Mouse (Mus musculus) kidney, embryonic 15.5 days (tissue): ENCODE results near the gene Was. TPM values are rescaled to one million over a fixed set of nuclear protein-coding genes. Genes with fewer than 3 reads are reported as not detected.
"Not testable (repeated sequence)": the region's sequence is repeated elsewhere in the genome, so short reads cannot be mapped to it uniquely, and the experiment has no call there.

ENCODE experiments used
- ATAC-seq: fragments of 200-750 bp; cut with Nextera tagmentation; replicated peaks from 2 replicates; pipeline ENCODE4 v1.8.0; 2017; ENCODE audit warnings: moderate TSS enrichment; ENCODE audit not compliant: low FRiP score
- H3K27ac ChIP-seq: fragments of 300-500 bp; sonication (generic); 2 replicates; pipeline ENCODE4 v1.5.1; 2015; ENCODE audit warnings: mild to moderate bottlenecking, inconsistent platforms
- H3K27me3 ChIP-seq: fragments of 300-500 bp; sonication (generic); 2 replicates; pipeline ENCODE4 v1.6.1; 2015; ENCODE audit warnings: inconsistent platforms
- H3K36me3 ChIP-seq: fragments of 300-500 bp; sonication (generic); 2 replicates; pipeline ENCODE4 v1.6.1; 2015; ENCODE audit warnings: inconsistent platforms
- H3K4me1 ChIP-seq: fragments of 300-500 bp; sonication (generic); 2 replicates; pipeline ENCODE4 v1.6.1; 2015; ENCODE audit warnings: inconsistent platforms
- H3K4me2 ChIP-seq: fragments of 300-500 bp; sonication (generic); 2 replicates; pipeline ENCODE4 v1.6.1; 2015; ENCODE audit warnings: moderate library complexity, mild to moderate bottlenecking, inconsistent platforms
- H3K4me3 ChIP-seq: fragments of 300-500 bp; sonication (generic); replicated peaks from 2 replicates; pipeline ENCODE4 v1.5.1; 2015; ENCODE audit warnings: mild to moderate bottlenecking, inconsistent platforms
- H3K9ac ChIP-seq: fragments of 300-500 bp; sonication (generic); 2 replicates; pipeline ENCODE4 v1.6.1; 2015; ENCODE audit warnings: mild to moderate bottlenecking, inconsistent platforms
- H3K9me3 ChIP-seq: fragments of 300-500 bp; sonication (generic); replicated peaks from 2 replicates; pipeline ENCODE4 v1.6.1; 2016; ENCODE audit warnings: inconsistent platforms
- WGBS: fragments of 180-500 bp; shearing (Covaris S2); methylation state at CpG from one replicate; pipeline ENCODE4 v1.1.7; 2015; ENCODE audit warnings: mixed read lengths; 5-methylcytosine and 5-hydroxymethylcytosine counted together
- polyA plus RNA-seq: library from polyadenylated mRNA; unstranded; fragments of >200 nt; fragmentation: Nextera tagmentation; extraction: Ambion mirVana; gene quantifications from 2 replicates; pipeline ENCODE4 v1.2.1, GENCODE M21; 2015

Gene Was
- polyA plus RNA-seq, 1 experiment from 2014 or later, result 0.23 TPM

DNA sequence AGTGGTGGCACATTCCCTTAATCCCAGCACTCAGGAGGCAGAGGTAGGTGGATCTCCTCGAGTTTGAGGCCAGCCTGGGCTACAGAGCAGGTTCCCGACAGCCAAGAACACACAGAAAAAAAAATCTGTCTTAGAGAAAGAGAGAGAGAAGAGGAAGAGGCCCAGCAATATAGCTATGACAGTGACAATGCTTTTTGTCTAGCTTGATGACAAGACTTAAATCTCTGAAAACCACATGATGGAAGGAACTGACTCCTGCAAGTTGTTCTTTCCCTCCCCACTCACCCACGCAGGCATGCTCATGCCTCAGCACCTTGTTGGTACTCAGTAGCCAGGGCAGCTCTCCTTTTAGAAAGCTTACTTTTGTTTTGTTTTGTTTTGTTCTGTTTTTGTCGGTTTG is 9.1 kb upstream of the Was start:
- H3K4me2 ChIP-seq, result no peak overlapping the region
- no peak overlapping the region for H3K4me3 ChIP-seq
- H3K4me1 ChIP-seq, result no peaks in the 10 kb centered on the region
- no peak for ATAC-seq
- no peaks in the 10 kb centered on the region for H3K9me3 ChIP-seq
- no peaks in the 10 kb centered on the region for H3K36me3 ChIP-seq
- H3K27ac ChIP-seq, result no peak overlapping the region
- no peak overlapping the region for H3K9ac ChIP-seq
- 67% methylated on average over 4 of the region's 4 CpGs for WGBS
- H3K27me3 ChIP-seq, result no peaks in the 10 kb centered on the region

DNA sequence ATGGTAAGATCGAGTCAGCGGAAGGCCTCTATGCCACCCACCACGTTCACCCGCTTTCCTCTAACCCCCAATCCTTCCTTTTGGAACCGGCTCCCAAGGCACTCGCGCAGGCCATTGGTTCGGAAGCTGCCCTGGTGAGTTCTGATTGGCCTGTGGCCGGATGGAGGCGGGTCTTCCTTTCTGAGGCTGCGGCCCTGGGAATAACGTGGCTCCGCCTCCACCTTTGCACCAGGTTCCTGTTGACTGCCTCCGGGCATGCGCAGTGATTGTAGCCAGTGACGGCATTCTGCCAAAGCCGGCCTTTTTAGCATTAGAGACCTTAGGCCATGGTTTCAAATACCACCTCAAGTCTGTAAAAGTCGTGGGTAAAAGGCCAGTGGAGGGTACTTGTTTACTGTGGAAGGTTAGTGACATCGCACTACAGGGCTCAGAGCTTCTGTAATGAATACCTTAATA is 6.5 kb upstream of the Was start:
- Histone ChIP-seq H3K9ac (no peak overlapping the region), H3K9me3 (no peaks in the 10 kb centered on the region), H3K4me2 (peak overlapping the region; percentile 46), H3K27me3 (no peaks in the 10 kb centered on the region), H3K4me3 (peak overlapping the region; percentile 31), H3K4me1 (no peaks in the 10 kb centered on the region), H3K27ac (peak overlapping the region; percentile 71), H3K36me3 (no peaks in the 10 kb centered on the region)
- peak; percentile 96 for ATAC-seq
- 16% methylated on average over 18 of the region's 19 CpGs for WGBS

DNA sequence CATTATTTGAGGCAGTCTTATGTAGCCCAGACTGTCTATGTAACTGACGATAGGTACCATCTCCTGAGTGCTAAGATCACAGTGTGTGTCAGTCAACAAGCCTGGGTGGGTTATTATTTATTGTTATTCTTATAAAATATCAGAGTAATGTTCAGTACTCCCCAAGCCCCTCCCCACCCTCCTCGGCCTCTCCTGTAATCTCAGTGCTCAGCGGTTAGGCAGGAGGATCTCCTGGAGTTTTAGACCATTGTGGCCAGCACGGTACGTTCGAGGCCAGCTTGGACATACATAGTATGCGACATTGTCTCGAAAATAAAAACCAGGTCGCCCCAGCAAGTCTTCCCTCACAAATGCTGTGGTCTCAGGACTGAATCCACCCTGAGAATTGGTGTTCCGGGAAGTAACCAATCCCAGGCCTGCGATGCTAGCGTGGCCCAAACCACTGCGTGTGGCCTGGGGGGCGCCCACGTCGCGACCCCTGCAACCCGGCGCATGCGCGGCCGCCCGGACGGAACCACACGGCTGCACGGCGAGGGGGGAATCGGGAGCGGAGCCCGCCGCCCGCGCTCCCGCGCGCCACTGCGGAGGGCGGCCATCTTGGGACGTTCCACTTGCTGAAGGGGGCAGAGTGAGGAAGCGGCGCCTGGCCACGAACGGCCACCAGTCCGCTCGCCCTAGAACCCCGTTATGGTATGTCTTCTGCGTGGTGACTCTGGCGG is 5.9 kb upstream of the Was start:
- not testable (repeated sequence) for H3K9ac ChIP-seq, H3K27me3 ChIP-seq, H3K9me3 ChIP-seq, H3K4me1 ChIP-seq, H3K36me3 ChIP-seq
- Histone ChIP-seq H3K4me3 (peak overlapping the region; percentile 35), H3K27ac (0 out of 2 replicates have a peak overlapping the region, but pooled peaks have one; percentile 27), H3K4me2 (peak overlapping the region; percentile 49)
- ATAC-seq, result peak; percentile 93
- WGBS, result 5% methylated on average over 33 of the region's 48 CpGs

DNA sequence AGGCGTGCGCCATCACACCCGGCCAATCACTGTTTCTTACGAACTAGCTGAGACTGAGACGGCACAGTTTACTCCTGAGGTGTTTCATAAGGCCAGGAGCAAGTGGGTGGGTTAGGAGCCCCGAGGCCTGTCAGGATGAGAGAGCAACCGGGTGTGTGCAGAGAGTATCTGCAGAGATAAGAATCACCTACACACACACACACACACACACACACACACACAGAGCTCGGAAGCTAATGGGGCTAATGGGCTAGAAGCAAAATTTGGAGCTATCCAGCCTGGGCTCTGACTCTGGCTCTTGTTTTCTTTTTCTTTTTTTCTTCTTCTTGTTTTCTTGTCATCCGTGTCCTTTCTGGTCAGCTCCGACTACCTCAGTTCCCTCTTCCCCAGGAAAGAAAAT is 5.2 kb upstream of the Was start:
- H3K4me2 ChIP-seq, result peak overlapping the region; percentile 49
- no peak for ATAC-seq
- peak overlapping the region; percentile 35 for H3K4me3 ChIP-seq
- H3K27me3 ChIP-seq, result no peaks in the 10 kb centered on the region
- no peaks in the 10 kb centered on the region for H3K9me3 ChIP-seq
- H3K36me3 ChIP-seq, result no peaks in the 10 kb centered on the region
- H3K27ac ChIP-seq, result no peak overlapping the region
- WGBS, result 72% methylated on average over 10 of the region's 10 CpGs
- no peaks in the 10 kb centered on the region for H3K4me1 ChIP-seq
- H3K9ac ChIP-seq, result no peak overlapping the region

DNA sequence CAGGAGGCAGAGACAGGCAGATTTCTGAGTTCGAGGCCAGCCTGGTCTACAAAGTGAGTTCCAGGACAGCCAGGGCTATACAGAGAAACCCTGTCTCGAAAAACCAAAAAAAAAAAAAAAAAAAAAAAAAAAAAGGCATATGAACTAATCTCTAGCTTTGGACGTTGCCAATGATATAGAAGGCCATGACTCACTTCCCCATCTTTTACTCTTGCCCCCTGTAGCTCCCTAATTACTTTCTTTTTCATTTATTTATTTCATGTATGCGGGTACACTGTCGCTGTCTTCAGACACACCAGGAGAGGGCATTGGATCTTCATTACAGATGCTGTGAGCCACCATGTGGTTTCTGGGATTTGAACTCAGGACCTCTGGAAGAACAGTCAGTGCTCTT is 653 bp upstream of the Was start:
- WGBS, result 78% methylated on average over 5 of the region's 5 CpGs
- not testable (repeated sequence) for H3K27me3 ChIP-seq, H3K4me1 ChIP-seq, H3K36me3 ChIP-seq, H3K9me3 ChIP-seq, H3K4me3 ChIP-seq, ATAC-seq, H3K27ac ChIP-seq, H3K4me2 ChIP-seq, H3K9ac ChIP-seq

DNA sequence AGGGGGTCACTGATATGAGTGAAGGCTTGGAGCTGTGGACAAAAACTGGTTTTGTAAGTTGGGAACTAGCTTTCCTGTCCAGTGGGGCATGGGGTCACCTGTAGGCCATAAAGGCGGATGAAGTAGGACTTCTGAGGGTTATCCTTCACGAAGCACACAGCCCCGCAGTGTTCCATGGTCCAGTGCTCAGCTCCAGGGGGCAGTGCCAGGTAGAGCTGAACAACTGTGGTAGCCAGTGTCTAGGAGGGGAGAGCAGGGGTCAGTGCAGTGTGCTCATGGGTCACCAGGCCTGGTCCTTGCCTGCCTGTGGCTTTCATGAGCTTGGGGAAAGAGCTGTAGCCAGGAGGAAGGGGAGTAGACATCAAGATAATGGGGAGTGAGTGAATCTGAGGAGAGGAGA is 552 bp downstream of the Was start:
- peak; percentile 77; the same call in 1 of the 2 replicates for ATAC-seq
- 0 out of 2 replicates have a peak overlapping the region, but pooled peaks have one; percentile 13 for H3K27ac ChIP-seq
- WGBS, result 56% methylated on average over 3 of the region's 3 CpGs
- no peak overlapping the region for H3K4me2 ChIP-seq
- H3K36me3 ChIP-seq, result no peaks in the 10 kb centered on the region
- no peaks in the 10 kb centered on the region for H3K27me3 ChIP-seq
- no peak overlapping the region for H3K9ac ChIP-seq
- H3K9me3 ChIP-seq, result no peaks in the 10 kb centered on the region
- no peaks in the 10 kb centered on the region for H3K4me1 ChIP-seq
- no peak overlapping the region for H3K4me3 ChIP-seq

DNA sequence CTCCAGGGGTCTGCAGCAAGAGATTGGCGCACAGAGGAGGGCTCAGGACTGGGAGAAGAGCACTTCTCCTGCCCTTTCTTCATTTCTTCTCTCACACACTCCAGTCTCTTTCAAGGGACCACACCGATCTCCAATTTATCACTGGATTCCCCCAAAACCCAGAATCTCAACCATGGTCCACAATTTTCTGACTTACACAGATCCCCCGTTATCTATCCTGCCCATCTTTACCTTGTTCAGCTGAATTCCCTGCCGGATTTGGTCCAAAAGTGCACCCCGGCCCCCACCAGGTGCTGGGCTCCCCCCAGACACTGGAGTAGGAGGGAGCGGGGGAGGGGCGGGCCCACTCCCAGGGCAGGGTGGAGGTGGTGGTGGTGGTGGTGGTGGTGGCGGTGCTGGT is 4.7 kb downstream of the Was start:
- no peak overlapping the region for H3K4me3 ChIP-seq
- no peaks in the 10 kb centered on the region for H3K27me3 ChIP-seq
- no peak for ATAC-seq
- H3K4me2 ChIP-seq, result no peak overlapping the region
- H3K4me1 ChIP-seq, result no peaks in the 10 kb centered on the region
- no peaks in the 10 kb centered on the region for H3K9me3 ChIP-seq
- H3K9ac ChIP-seq, result no peak overlapping the region
- no peaks in the 10 kb centered on the region for H3K36me3 ChIP-seq
- H3K27ac ChIP-seq, result no peak overlapping the region
- 83% methylated on average over 8 of the region's 8 CpGs for WGBS

DNA sequence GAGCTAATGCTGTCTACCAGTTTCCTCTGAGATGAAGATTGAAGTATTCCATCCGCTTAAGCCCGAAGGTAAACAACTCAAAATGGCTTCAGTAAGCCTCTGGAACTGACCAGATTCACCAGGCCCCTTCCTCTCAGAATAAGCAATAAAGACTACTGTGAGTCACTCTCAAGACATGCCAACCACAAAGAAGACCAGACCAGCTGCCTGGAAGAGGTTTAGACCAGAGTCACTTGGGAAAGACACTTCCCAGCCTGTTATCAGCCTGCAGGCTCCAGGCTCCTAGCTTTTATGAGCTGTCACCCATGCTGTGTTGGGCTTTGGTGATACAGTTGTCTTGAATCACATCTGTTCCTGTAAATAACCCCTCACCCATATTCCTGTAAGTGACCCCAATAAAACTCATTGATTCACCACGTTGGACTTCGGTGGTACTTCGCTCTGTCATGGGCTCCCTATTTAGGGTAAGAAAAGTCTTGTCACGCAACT is 5.5 kb downstream of the Was start:
- H3K4me2 ChIP-seq, result no peak overlapping the region
- no peak overlapping the region for H3K4me3 ChIP-seq
- H3K36me3 ChIP-seq, result no peaks in the 10 kb centered on the region
- no peaks in the 10 kb centered on the region for H3K27me3 ChIP-seq
- no peaks in the 10 kb centered on the region for H3K9me3 ChIP-seq
- 85% methylated on average over 6 of the region's 6 CpGs for WGBS
- no peaks in the 10 kb centered on the region for H3K4me1 ChIP-seq
- ATAC-seq, result no peak
- no peak overlapping the region for H3K9ac ChIP-seq
- H3K27ac ChIP-seq, result no peak overlapping the region

DNA sequence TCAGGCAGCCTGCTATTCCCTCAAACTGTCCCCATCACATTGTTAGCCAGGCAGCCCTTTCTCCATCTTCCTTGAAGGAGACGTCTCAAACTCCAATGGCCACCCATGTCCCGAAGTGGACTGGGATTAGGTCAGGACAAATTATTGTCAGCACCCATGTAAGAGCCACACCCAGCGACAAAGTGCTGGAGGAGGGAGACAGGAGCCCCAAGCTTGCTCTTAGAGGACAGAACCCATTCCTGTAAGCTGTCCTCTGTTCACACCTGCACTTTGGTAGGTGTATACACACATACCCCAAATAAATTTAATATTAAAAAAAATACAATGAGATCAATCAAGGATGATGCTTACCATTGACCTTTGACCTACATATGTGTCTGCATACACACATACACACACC is 15.2 kb downstream of the Was start:
- WGBS, result 40% methylated on average over 3 of the region's 3 CpGs
- peak; percentile 30; the same call in 1 of the 2 replicates for ATAC-seq
- Histone ChIP-seq H3K4me1 (no peaks in the 10 kb centered on the region), H3K9ac (0 out of 2 replicates have a peak overlapping the region, but pooled peaks have one; percentile 33), H3K27me3 (no peaks in the 10 kb centered on the region), H3K4me2 (peak overlapping the region; percentile 56), H3K27ac (peak overlapping the region; percentile 67), H3K9me3 (no peaks in the 10 kb centered on the region), H3K4me3 (peak overlapping the region; percentile 64), H3K36me3 (peaks cover 17% of the 10 kb centered on the region)

DNA sequence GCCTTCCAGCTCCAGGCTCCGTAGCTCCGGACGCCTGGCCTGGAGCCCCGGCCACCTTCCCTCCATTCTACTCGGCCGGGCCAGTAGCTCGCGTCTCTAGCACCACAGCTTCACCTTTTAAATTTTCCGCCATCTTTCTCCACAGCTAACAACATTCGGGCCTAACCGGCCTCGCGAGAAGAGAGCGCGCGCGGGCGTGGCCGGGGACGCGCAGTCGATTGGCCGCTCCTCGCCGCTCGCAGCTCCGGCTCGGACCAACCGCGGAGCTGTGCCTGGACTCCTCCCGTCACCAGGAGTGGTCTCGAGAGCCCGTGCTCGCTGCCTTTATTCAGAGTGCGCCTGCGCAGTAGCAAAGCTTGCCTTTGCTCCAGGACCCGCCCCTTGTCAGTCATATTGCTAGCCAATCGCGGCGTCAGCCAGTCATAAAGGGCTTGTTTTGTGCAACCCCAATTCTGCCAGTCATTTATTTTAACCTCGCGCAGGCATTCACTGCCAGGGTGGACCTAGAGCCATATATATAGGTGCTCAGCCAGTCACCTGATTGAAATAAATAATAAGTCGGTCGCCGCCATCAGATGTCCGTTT is 15.8 kb downstream of the Was start, which contains the start of gene Suv39h1:
Gene Suv39h1 (minus strand): TSS at position 331 of the 585 bp plus-strand sequence.
- ATAC-seq, result peak; percentile 98
- 18% methylated on average over 45 of the region's 46 CpGs for WGBS
- peaks cover 21% of the 10 kb centered on the region for H3K36me3 ChIP-seq
- H3K27me3 ChIP-seq, result no peaks in the 10 kb centered on the region
- H3K9ac ChIP-seq, result peak within 1 kb of the TSS; percentile 66
- no peaks in the 10 kb centered on the region for H3K4me1 ChIP-seq
- H3K4me2 ChIP-seq, result peak within 1 kb of the TSS; percentile 56
- peak within 1 kb of the TSS; percentile 94 for H3K27ac ChIP-seq
- no peaks in the 10 kb centered on the region for H3K9me3 ChIP-seq
- H3K4me3 ChIP-seq, result peak within 1 kb of the TSS; percentile 64

DNA sequence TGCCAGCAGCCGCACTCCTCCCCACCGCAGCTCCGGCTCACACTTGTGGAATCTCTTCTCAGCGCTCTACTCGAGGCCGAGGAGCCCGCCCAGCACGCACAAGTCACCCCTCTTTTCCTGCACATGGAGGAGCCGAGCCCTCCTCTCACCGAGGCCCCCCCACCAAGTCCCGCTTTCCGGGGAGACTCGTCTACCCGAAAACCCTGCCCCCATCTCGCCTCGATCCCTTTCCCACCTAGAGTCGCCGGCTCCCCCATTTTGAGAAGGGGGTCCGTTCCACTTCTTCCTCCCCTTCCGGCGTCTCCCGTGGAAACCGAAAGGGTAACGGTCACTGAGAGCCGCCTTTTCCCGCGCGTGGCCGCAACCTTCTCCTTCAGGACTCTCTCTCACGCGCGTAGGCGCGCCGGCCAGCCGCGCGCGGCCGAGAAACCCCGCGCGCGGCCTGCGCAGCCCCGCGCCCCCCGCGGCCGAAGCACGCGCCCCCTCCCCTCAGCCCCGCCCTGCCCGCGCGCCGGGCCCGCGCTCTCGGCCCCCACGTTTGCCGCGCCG is 16.3 kb downstream of the Was start:
- H3K4me3 ChIP-seq, result peak overlapping the region; percentile 64
- H3K9me3 ChIP-seq, result no peaks in the 10 kb centered on the region
- H3K36me3 ChIP-seq, result peaks cover 26% of the 10 kb centered on the region
- no peaks in the 10 kb centered on the region for H3K4me1 ChIP-seq
- no peaks in the 10 kb centered on the region for H3K27me3 ChIP-seq
- peak overlapping the region; percentile 54 for H3K4me2 ChIP-seq
- peak; percentile 29; the same call in 1 of the 2 replicates for ATAC-seq
- H3K9ac ChIP-seq, result peak overlapping the region; percentile 66
- peak overlapping the region; percentile 94 for H3K27ac ChIP-seq
- 22% methylated on average over 61 of the region's 64 CpGs for WGBS

DNA sequence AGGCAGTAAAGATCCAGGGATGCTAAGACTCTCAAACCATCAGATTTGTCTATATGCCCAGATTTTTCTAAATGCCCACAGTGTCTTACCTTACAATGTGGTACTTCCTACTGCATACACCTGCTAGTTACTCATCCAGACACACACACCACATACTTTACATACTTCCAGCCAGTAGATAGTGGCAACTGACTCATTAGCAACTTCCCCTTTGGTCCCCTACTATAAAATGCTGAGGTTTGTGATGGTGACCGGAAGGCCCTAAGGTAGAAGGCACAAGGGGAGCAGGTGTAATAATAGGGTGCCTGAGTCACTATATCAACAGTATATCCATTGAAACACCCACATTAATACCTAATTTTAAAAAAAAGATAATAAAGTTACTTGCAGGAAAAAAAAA is 21.1 kb downstream of the Was start:
- H3K27me3 ChIP-seq, result no peaks in the 10 kb centered on the region
- H3K4me1 ChIP-seq, result no peaks in the 10 kb centered on the region
- no peak overlapping the region for H3K4me2 ChIP-seq
- 97% methylated on average over 1 of the region's 1 CpGs for WGBS
- H3K9me3 ChIP-seq, result no peaks in the 10 kb centered on the region
- H3K4me3 ChIP-seq, result no peak overlapping the region
- no peak overlapping the region for H3K27ac ChIP-seq
- ATAC-seq, result no peak
- H3K9ac ChIP-seq, result no peak overlapping the region
- H3K36me3 ChIP-seq, result peaks cover 64% of the 10 kb centered on the region
